Mouse (Mus musculus) liver, adult 2 months (tissue): ENCODE measurements around the gene Ahcyl2.

Experiments
- CTCF ChIP-seq: fragments of 200-500 bp; IDR thresholded peaks from 2 replicates; pipeline ENCODE4 v1.5.1; 2011; ENCODE audit warnings: low read depth, low read length, control low read depth
- POLR2A ChIP-seq: fragments of 200-500 bp; IDR thresholded peaks from 2 replicates; pipeline ENCODE4 v1.6.1; 2011; ENCODE audit warnings: low read length, control low read depth; ENCODE audit not compliant: insufficient read depth; ENCODE audit errors: extremely low read depth

DNA sequence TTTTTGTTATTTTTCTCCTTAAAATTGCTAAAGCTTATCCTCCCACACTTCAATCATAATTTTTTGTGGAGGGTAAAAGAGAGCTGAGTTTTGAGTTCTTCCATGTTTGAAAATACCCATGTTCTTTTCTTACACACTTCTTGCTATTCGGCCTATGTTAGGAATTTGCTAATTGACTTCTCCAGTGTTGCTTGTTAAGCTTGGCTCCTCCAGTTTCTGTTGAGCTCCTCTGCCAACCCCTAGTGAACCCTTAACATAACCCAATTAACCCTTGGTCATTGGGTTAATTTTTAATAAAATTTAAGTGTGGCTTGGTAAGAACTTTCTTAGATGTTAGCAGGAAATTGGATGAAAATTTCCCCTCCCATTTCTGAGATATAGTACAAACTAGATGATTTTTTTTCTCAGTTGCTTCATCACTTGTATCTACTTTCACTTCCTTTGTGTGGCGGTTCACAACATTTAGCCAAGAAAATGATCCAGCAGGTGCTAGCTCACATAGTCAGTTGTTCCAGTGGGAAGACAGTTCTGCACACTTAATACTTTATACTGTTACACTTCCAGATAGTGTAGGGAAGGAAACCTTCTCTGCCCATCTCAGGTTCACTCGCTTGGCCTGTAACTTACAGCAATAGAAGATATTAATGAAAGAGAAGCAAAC, 60.9 kb downstream of the Ahcyl2 start:
- no peak for TF ChIP-seq CTCF
- TF ChIP-seq POLR2A, result no peak
